Mouse (Mus musculus) megakaryocyte-erythroid progenitor cell, adult 5-6 weeks (primary cell): Measurements from ENCODE around the gene Btf3. TPM values are rescaled to one million over a fixed set of nuclear protein-coding genes. Genes with fewer than 3 reads are reported as not detected.

Experiments used
- ATAC-seq: replicated peaks from 2 replicates; pipeline ENCODE4 v1.8.0; 2016; ENCODE audit warnings: mild to moderate bottlenecking, inconsistent platforms; ENCODE audit not compliant: severe bottlenecking, poor library complexity, low FRiP score, low TSS enrichment
- total RNA-seq, 2 experiments: library from RNA; stranded (forward) in 1 of 2; stranded (reverse) in 1 of 2; fragments of 200-1000, 215-1000 nt in 1 of 2; fragments of >200 nt in 1 of 2; fragmentation: Nextera tagmentation in 1 of 2; gene quantifications; 2 replicates each; pipeline ENCODE4 v1.2.3; 2014 to 2017

The Btf3 gene
- 1,176 and 1,210 TPM in 2 replicates for total RNA-seq (2014; fragmentation: Nextera tagmentation)
- 2,564 and 2,726 TPM in 2 replicates for total RNA-seq (2017)

DNA sequence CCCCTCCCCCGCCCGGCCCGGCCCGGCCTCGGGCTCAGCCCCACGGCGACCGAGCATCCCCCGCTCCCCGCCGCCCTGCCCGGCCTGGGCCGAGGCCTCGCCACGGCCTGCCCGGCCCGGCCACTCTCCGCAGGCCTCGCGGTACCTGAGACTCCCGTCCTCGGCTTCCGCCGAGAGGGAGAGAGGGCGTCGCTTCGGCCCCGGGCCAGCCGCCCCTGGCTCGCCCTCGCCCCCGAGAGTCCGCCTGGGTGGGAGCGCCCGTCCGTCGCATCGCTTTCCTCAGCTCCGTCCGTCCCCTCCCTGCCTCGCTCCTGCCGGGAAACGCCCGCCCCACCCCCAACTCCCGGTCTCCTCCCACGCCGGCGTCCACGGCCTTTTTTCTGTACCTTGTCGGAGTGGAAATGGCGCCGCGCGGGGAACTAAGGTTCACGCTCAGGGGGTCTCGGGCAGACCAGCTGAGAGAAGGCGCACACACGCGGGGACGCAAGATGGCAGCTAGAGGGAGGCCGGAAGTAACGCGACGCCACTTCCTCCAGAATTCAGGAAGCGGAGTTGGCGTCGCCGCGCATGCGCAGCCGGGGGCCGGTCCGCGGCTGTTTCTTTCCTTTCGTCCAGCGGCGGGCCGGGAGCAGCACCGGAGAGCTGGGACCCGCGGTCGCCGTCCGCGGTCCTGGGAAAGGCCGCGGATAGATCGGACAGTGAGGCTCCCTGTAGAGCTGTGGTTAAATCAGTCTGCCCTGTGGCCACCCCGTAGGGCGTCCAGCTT, at the start of gene Btf3:
Gene Btf3 (minus strand): TSS at position 527 of the 766 bp plus-strand sequence.
- ATAC-seq = peak; percentile 94

DNA sequence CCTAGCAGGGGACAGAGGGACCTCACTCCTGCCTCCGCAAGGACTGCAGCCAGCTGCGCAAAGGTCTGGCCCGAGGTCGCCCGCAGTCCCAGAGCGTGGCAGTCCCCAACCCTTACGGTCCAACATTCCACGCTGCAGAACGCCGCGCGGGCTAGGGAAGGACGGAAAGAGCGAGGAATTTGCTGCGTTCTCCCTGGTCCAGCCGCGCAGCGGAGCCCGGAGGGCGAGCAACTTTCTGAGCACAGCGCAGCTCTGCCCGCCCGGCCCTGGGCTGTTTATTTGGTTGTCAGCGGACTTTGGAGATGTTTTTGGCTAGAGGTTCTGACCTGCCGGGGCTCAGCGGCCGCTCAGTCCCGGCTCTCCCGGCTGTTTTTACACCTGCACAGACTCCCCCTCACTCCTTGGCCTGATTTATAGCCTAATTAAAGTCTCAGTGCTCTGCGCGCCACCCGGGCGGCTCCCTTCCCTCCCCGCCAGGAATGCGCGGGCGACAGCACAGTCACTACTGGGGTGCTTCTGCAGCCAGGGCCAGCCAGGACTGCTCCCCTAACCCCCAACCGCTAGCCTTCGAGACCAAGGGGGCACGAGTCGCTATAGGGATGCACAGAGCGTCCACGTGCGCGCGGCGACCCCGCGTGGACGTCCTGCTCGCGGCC, 49.1 kb upstream of the Btf3 start:
- ATAC-seq = 0 out of 2 replicates have a peak, but pooled peaks have one; percentile 30

DNA sequence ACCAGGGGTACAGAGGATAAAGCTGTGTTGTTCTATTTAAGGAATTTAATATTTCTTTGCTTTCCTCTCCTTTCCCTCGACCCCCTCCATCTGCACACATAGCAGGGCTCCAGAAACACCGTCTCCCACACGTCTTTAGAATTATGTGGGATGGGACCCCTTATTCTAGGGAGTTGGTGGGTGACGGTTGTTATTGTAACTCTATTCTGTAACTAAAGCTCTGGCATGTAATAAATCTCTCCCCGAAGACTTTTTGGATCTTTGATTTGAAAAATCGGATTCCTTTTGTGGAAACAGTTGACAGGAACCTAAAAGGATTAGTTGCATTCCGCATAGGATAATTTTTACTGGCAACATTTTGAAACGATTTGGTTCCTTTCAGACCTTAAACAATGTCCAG, 48.3 kb upstream of the Btf3 start:
- no peak for ATAC-seq

DNA sequence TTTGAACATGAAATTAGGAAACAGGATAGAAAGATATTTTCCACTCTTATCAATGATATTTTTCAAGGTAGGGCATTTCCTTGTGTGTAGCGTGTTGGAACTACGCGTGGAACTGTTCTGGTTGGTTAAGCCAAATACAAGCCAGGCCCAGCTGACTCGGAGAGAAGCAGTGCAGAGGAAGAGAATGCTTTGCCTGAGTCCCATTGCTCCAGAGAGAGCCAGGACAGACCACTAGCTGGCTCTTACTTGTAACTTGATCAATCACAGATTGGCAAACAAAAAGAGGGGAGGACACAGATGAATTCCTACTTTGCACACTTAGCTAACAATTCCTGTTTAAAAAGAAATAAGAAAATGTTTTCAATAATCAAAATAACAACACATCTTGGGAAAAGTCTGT, 46.2 kb upstream of the Btf3 start:
- no peak for ATAC-seq

DNA sequence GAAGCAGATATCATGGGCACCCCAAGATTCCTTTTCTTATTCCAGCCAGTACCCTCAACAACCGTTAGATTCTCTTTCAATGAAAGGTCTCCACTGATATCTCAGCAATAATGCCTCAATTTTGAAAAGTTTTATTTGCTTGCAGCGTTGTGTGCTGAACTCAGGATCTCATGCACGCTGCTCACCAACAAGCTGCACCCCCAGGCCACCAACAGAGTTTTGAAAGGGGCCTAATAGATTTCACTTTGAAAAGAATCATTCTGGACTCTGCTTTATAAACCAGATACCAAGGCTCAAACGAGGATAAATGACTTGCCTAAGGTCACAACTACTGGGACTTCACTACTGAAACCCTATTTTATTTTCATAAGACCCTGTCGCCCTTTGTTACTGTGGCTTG, 44.4 kb upstream of the Btf3 start:
- ATAC-seq = no peak

DNA sequence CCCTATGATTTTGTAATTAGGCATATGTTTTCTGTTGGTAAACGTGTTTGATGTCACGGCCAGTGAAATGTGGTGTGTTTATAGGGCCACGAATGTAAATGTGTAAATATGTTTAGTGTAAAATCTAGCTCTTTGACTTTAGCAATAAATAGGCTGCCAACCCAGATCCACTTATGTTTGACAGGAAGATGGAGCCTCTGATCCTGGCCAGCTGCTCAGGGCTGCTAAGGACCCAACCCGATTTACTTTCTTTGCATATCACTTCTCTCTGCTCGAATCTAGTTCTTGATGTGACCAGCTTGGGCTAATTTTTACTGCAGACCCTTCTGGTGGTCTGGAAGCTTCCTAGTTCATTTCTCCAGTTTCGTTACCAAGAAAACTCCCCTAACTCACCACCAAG, 43.6 kb upstream of the Btf3 start:
- ATAC-seq = no peak

DNA sequence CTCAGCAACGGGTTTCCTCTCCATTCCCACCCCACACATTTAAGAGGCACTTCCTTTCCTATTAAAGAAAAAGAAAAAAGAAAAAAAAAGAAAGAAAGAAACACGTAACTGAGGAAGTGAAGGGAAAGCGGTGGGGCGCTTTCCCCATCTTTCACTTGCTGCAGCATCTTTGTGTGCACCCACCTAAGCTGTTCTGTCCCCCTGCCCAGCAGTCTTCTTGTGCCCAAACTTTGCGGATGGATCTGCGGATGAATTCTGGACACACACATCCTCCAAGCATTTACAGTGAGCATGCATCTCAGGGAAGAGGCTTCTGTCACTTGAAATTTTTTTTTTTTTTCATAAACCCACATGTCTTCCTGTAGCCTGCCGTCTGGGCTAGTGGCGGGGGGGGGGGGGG, 42.5 kb upstream of the Btf3 start:
- ATAC-seq = no peak

DNA sequence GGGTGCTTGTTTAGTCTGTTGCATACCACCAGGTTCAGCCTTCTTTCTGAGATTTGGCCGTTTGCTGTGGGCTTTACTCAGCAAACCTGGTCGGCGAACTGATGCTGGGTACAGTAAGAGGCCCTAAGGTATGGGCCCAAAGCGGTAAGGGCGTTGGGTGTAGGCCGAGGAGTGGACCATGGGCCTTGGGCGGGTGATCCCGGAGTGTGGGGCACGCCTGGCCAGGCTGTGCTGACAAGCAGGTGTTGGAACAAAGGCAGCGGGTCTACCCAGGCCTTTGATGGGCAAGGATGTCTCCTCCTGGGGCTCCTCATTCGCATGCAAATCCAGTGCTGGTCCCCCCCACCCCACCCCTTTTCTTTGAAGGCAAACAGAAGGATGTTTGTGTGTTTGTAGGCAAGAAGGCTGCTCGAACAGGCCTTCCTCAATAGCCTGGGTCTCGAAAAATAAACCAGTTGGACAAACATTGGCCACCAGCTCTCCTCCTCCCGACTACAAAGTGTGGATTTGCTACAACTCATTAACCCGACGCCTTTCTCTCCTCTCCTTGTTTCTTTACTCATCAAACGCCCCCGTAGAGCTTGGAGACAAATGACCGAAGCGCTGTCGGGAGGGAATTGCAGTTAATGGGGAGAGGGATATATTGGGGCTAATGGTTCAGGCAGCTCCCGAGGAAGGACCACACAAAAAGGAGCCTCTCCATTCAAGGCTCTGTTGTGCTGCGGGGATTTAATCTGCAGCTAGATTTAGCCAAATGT, 41.8 kb upstream of the Btf3 start:
- no peak for ATAC-seq

DNA sequence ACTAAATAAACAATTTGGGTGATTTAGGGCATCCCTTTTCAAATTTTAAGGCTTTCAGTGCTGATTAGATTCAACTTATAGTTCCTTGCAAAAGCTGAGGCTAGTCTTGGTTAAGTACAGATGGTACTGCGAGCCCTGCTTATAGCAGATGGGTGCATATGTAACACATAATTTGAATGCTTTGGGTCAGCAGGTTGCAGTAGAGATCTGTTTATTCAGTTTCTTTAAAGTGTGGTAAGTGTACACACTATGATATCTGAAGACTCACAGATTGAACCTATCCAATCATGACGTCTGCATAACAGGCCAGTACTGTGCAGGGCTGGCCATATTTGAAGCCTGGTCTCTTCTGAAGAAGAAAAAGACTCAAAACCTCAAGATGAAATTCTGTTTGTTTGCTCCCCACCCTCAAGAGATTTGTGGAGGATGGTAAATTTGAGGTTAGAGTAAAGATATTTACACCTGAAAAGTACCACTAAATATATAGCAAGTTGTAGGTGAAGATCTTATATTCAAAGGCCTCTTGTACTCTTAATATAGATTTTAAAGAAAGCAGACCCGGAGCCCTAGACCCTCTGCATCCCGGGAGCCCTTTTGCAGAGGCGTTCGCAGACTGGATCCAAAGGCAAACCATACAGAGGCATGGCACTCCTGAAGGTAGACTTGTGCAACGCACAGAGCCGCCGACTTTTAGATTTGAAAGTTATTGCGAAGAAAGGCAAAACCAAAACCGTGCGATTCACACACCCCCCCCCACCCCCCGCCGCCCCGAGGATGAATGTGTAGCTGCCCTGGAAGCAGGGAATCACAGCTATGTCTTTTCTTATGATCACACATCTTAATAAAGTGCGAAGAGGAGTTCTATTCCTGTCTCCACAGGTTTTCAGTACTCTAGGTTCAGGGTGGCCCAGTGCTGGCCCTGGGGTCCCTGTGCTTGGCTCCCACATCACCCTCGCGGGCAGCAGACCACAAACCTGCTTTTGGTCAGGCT, 40.9 kb upstream of the Btf3 start:
- no peak for ATAC-seq

DNA sequence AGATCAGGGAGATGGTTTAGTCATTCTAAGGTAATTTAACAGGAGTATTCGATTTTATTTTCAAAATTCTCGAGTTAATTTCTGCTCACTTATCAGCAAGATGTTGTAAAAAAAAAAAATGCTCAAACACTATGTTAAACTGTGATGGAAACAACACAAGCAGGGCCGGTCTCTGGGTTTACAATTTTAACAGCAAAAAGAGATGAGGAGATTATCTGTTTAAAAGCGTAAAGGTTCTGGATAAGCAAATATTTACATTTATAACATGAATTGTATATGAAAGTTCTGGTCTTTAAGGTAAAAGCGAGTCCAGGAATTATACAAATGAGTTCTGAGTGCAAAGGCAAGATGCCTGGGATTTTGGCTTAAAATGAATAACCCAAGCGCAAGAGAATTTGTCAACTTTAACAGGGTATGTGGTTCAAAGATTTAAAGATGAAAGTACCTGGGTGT, 40.2 kb upstream of the Btf3 start:
- no peak for ATAC-seq

DNA sequence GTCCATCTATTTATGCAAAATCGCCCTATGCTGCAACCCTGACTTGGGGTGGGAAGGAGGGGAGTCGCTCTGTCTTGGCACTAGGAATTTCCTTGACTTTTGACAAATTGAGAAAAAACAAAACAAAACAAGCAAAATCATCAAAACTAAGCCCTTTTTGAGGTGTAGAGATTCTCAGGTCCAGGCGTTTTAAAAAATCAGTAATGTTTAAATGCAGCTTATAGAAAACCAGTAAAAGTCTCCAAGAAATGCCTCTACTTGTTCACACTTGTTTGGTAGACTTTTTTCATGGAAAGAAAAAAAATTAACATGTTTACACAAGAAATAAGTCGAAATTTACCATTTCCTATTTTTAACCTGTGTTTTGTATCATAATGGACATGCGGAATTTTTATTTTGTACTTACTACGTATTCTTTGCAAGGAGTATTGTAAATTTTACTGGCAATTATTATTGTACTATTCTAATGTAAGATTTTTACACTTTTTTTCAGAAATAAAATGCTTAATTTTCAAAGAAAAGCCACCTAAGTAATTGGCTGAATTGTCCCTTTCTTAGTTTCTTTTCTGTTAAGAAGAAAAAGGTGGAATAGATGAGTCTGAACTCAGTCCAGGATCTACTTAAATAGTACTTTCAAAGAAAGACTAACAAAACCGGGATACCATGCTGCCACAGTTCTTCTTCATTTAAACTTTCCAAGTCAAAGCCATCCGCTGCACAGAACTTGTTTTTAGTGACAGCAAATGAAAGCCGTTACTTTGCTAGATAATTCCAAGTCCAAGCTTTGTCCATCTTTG, 39.6 kb upstream of the Btf3 start:
- ATAC-seq = no peak

DNA sequence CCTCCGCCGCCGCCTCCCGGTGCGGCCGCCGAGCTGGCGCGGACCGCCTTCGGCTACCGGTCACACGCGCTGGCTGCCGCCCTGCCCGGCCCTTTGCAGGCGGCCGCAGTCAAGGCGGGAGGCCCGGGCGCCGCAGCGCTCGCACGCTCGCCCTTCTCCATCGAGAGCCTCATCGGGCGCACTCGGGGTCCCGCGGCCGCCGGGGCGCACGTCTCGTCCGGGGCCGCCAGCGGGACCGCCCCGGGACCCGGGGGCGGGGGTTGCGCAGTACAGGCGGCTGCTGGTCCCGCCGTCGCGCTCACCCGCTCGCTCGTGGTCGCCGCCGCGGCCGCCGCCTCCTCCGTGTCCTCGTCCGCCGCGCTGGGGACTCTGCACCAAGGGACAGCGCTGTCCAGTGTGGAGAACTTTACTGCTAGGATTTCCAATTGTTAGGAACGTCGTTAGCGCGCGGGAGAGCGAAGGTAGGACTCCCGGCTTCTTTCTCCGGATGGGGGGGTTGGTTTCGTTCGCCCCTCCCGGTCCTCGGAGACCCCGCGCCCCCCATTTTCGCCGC, 38.8 kb upstream of the Btf3 start:
- no peak for ATAC-seq

DNA sequence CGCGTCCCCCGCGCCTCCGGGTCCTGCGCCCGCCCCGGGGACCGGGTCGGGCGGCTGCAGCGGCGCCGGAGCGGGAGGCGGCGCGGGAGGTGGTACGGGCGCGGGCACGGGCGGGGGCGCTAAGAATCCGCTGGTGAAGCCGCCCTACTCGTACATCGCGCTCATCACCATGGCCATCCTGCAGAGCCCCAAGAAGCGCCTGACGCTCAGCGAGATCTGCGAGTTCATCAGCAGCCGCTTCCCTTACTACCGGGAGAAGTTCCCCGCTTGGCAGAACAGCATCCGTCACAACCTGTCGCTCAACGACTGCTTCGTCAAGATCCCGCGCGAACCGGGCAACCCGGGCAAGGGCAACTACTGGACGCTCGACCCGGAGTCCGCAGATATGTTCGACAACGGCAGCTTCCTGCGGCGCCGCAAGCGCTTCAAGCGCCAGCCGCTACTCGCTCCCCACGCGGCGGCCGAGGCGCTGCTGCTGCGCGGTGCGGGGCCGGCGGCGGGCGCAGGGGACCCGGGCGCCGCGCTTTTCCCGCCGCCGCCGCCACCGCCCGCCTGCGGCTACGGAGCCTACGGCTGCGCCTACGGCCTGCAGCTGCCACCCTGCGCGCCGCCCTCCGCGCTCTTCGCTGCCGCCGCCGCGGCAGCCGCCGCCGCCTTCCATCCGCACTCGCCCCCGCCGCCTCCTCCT, 38.2 kb upstream of the Btf3 start:
- no peak for ATAC-seq

DNA sequence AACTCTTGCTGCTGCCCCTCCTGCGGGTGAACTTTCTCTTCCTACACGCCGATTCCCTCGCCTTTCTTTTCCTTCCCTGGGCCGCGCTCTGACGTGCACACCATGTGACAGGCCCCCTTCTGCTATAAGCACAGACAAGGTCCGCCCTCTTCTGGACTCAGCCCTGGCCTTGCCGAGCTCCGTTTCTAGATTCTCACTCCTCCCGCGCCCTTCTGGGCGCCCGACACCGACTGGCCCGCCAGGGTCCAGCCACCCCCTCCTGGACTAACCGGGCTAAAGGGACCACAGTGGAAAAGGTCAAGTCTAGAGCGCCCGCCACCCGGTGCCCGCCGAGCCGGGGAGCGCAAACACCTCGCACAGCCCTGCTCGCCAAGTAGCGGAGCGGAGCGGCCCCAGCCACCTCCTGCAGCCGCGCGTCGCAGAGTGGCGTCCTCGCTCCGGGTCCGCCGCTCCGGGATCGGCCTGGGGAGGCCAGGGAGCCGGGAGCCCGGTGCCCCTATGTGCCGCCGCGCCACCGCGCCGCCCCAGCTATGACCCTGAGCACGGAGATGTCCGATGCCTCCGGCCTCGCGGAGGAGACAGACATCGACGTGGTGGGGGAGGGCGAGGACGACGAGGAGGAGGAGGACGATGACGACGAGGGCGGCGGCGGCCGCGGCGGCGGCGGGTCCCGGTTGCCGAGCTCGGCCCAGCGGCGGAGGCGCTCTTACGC, 37.4 kb upstream of the Btf3 start, which contains the start of gene Foxd1:
Gene Foxd1 (plus strand): TSS at position 153 of the 712 bp plus-strand sequence.
- peak; percentile 54 for ATAC-seq

DNA sequence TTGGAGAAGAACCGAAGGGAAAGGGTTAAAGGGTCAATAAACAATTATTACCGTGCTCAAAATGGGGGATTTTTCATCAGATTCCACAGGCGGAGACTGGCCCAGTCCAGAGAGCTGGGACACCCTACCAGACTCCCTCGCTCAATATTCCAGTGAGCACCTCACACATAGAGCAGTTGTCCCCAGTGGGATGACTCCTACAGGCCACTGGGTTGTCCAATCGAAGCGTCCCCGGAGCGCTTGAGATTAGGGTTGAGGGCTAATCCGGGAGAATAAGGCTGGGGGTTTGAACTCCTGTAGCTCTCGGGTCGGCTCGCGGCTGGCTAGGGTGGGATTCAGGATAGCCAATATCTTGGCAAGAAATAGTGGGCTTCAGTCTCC, 36.9 kb upstream of the Btf3 start:
- no peak; the same call in 1 of the 2 replicates for ATAC-seq

DNA sequence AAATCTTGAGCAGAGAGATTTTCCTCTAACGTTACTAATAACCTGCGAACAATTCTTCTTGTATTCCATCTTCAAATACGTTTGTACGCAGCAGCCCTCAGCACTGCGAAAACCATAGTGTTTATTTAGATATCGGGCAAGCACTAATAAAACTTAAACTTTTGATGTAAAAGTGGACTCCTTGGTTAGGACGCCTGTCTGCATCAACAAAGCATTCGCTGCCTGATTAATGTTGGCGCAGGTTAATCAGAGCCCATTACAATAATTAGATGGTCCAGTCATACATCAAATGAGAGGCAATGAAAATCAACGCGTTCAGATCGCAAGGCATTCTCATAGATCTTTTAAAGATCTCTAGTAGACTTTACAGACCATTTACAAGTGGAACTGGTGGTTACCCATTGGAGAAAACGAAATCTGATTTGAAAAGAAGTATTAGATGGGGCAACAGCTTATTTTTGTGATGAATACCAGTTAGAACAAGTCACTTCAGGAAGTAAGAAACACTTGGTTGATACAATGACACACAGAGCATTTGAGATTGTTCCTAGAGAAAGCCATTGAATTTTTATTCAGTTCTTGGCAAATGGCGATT, 35.7 kb upstream of the Btf3 start:
- no peak for ATAC-seq
